Mouse (Mus musculus): ENCODE measurements around the gene Pkd1l2.

The Pkd1l2 gene

GRCm38 (mm10) chr8:116969531-116969930, 112.7 kb downstream of the Pkd1l2 start:
- no peak for DNase-seq (ENCODE audit: low spot score)

- no peak for DNase-seq (ENCODE audit: low spot score)
Observed at GRCm38 (mm10) chr8:116954415-116954814, 127.8 kb downstream of the Pkd1l2 start.

GRCm38 (mm10) chr8:116952428-116952827, 129.8 kb downstream of the Pkd1l2 start:
- no peak for DNase-seq (ENCODE audit: low spot score)

- DNase-seq (ENCODE audit: low spot score): no peak
Observed at GRCm38 (mm10) chr8:116951778-116952177, 130.5 kb downstream of the Pkd1l2 start.

GRCm38 (mm10) chr8:116951369-116951768, 130.9 kb downstream of the Pkd1l2 start:
- DNase-seq (ENCODE audit: low spot score): no peak

- DNase-seq (ENCODE audit: low spot score): no peak
Observed at GRCm38 (mm10) chr8:116947589-116947988, 134.7 kb downstream of the Pkd1l2 start.

GRCm38 (mm10) chr8:116946851-116947250, 135.4 kb downstream of the Pkd1l2 start:
- no peak for DNase-seq (ENCODE audit: low spot score)

- DNase-seq (ENCODE audit: low spot score): no peak
Observed at GRCm38 (mm10) chr8:116946268-116946838, 135.9 kb downstream of the Pkd1l2 start.

All from ovary, postnatal 10 days (tissue).